Mouse (Mus musculus) brain, adult 10 weeks (tissue): Measurements from ENCODE around the gene Rgs8. TPM values are rescaled to one million over a fixed set of nuclear protein-coding genes. Genes with fewer than 3 reads are reported as not detected.

Experiments used
- polyA plus RNA-seq: library from polyadenylated mRNA; stranded (reverse); fragments of 350-450 nt; fragmentation: Illumina TruSeq; extraction: RNeasy Lipid Tissue Mini Kit (QIAGEN cat#74804); gene quantifications from one replicate; pipeline ENCODE4 v1.2.3, GENCODE M21; 2015; ENCODE audit warnings: low read depth, low replicate concordance

The Rgs8 gene
- polyA plus RNA-seq = 64.5 TPM

GRCm38 (mm10) chr1:153652938-153653623, at the start of gene Rgs8:
TSS of gene Rgs8 (plus strand) at chr1:153653025.

GRCm38 (mm10) chr1:153740145-153740544, 87.3 kb downstream of the Rgs8 start, which contains the start of gene Rgs16:
TSS of gene Rgs16 (plus strand) at chr1:153740349.

GRCm38 (mm10) chr1:153749211-153749801, 96.5 kb downstream of the Rgs8 start, which contains the start of gene Rnasel:
TSS of gene Rnasel (plus strand) at chr1:153749426.

Other genes starting within 250 kb of the Rgs8 start
- 2.3 TPM for gene Shcbp1l, start 227.9 kb upstream of the Rgs8 start, polyA plus RNA-seq
- gene Dhx9, start 165.4 kb upstream of the Rgs8 start, polyA plus RNA-seq = 61.9 TPM
- gene Npl, start 103.0 kb upstream of the Rgs8 start, polyA plus RNA-seq = 7.9 TPM
- 25.5 TPM for gene Rgs16, start 87.3 kb downstream of the Rgs8 start, polyA plus RNA-seq
- gene Rnasel, start 96.4 kb downstream of the Rgs8 start, polyA plus RNA-seq = 12.3 TPM
- gene Rgsl1, start 191.1 kb downstream of the Rgs8 start, polyA plus RNA-seq = 1.6 TPM
- gene Teddm1b, start 221.3 kb downstream of the Rgs8 start, polyA plus RNA-seq = not detected
- not detected for gene Teddm1a, start 238.7 kb downstream of the Rgs8 start, polyA plus RNA-seq
- gene Glul, start 246.9 kb downstream of the Rgs8 start, polyA plus RNA-seq = 1,745 TPM
- gene Teddm2, start 247.2 kb downstream of the Rgs8 start, polyA plus RNA-seq = 2.3 TPM